Mouse (Mus musculus) stomach, embryonic 16.5 days (tissue): ENCODE measurements around the gene Mettl14. TPM values are rescaled to one million over a fixed set of nuclear protein-coding genes. Genes with fewer than 3 reads are reported as not detected.

Experiments used
- ATAC-seq: fragments of 200-750 bp; cut with Nextera tagmentation; 2 replicates; pipeline ENCODE4 v1.8.0; 2017; ENCODE audit warnings: moderate number of reproducible peaks, moderate TSS enrichment; ENCODE audit not compliant: insufficient read depth, low FRiP score
- H3K27ac ChIP-seq: fragments of 300-500 bp; sonication (generic); 2 replicates; pipeline ENCODE4 v1.5.1; 2014; ENCODE audit warnings: low read length
- H3K27me3 ChIP-seq: fragments of 300-500 bp; sonication (generic); 2 replicates; pipeline ENCODE4 v1.6.1; 2014; ENCODE audit warnings: low read length, control low read depth, mixed read lengths; ENCODE audit not compliant: control insufficient read depth, insufficient read depth
- H3K36me3 ChIP-seq: fragments of 300-500 bp; sonication (generic); 2 replicates; pipeline ENCODE4 v1.6.1; 2014; ENCODE audit warnings: low read length; ENCODE audit not compliant: control insufficient read depth, insufficient read depth
- H3K4me1 ChIP-seq: fragments of 300-500 bp; sonication (generic); 2 replicates; pipeline ENCODE4 v1.6.1; 2014; ENCODE audit warnings: low read length, control low read depth, mixed read lengths; ENCODE audit not compliant: control insufficient read depth, insufficient read depth
- H3K4me2 ChIP-seq: fragments of 300-500 bp; sonication (generic); 2 replicates; pipeline ENCODE4 v1.6.1; 2014; ENCODE audit warnings: low read depth, low read length, mixed read lengths
- H3K4me3 ChIP-seq: fragments of 300-500 bp; sonication (generic); replicated peaks from 2 replicates; pipeline ENCODE4 v1.5.1; 2014; ENCODE audit warnings: mild to moderate bottlenecking, low read length
- H3K9ac ChIP-seq: fragments of 300-500 bp; sonication (generic); 2 replicates; pipeline ENCODE4 v1.6.1; 2014; ENCODE audit warnings: low read length
- H3K9me3 ChIP-seq: fragments of 300-500 bp; sonication (generic); replicated peaks from 2 replicates; pipeline ENCODE4 v1.6.1; 2016; ENCODE audit warnings: low read length, control low read depth; ENCODE audit not compliant: control insufficient read depth
- WGBS: fragments of 180-500 bp; shearing (Covaris S2); extraction: QIAGEN DNeasy Blood & Tissue Kit; methylation state at CpG from one replicate; pipeline ENCODE4 v1.1.7; 2014; 5-methylcytosine and 5-hydroxymethylcytosine counted together
- polyA plus RNA-seq: library from polyadenylated mRNA; unstranded; fragments of >200 nt; fragmentation: Nextera tagmentation; extraction: Ambion mirVana; gene quantifications from 2 replicates; pipeline ENCODE4 v1.2.1, GENCODE M21; 2015

The Mettl14 gene
- polyA plus RNA-seq, 1 experiment from 2014 or later, result 25.0 TPM

DNA sequence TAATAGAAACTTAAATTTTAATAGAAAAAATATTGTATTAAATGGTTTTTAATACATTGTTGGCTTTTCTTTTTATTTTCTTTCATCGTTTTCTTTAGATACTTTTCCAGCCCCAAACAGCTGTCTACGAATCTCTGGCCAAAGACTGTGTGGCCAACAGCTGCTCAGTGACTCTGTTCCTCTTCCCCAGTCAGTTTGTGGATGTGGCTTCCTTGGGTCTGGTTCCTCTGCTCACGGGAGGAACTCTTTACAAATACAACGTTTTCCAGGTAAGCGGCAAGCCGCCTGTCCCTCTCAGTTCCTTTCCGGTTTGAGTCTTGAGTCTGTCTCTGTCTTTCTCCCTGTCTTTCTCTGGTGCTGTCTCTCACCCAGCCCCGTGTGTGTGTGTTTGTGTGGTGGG lies 35.3 kb downstream of the Mettl14 start:
- no peak for ATAC-seq
- peak overlapping the region; percentile 38; the same call in 1 of the 2 replicates for H3K27ac ChIP-seq
- H3K36me3 ChIP-seq, result peaks cover 11% of the 10 kb centered on the region
- H3K9ac ChIP-seq, result no peak overlapping the region
- no peaks in the 10 kb centered on the region for H3K4me1 ChIP-seq
- 73% methylated on average over 8 of the region's 8 CpGs for WGBS
- no peak overlapping the region for H3K4me3 ChIP-seq
- H3K4me2 ChIP-seq, result no peak overlapping the region
- no peaks in the 10 kb centered on the region for H3K9me3 ChIP-seq
- H3K27me3 ChIP-seq, result no peaks in the 10 kb centered on the region

DNA sequence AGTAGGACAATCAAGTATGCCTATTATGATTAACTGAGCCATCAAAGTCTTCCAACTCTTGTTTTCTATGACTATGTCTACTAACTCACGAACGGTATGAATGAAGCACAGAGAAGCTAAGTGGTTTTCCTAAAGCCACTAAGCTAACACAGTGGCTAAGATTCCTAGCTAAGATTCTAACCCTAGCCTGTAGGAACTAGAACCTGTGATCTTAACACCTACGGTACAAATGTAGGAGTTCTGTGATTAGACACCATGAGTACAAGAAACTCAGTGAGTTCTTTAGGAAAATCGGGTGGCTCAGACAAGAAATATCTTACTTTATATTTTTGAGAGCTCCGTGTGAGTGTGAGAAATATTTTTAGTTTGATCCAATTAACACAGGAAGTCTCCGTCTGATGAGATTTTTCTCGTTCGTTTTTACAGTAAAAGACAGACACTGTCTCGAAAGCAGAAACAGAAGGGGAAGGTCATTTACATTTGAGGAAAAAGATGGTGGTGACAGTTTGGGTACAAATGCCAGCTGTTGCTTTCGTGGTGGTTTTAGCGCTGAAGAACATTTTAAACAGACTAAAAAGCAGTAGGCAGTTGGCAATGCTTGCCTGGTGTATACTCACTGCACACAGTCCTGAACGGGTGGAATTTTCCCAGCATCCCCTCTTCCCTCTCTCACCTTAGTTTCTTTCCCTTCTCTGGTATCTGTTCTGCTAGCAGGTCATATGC lies 37.7 kb downstream of the Mettl14 start:
- no peaks in the 10 kb centered on the region for H3K27me3 ChIP-seq
- peaks cover 18% of the 10 kb centered on the region for H3K36me3 ChIP-seq
- H3K4me1 ChIP-seq, result no peaks in the 10 kb centered on the region
- no peaks in the 10 kb centered on the region for H3K9me3 ChIP-seq
- H3K9ac ChIP-seq, result no peak overlapping the region
- no peak overlapping the region for H3K27ac ChIP-seq
- no peak for ATAC-seq
- WGBS, result 64% methylated on average over 12 of the region's 12 CpGs
- H3K4me3 ChIP-seq, result no peak overlapping the region
- H3K4me2 ChIP-seq, result no peak overlapping the region

DNA sequence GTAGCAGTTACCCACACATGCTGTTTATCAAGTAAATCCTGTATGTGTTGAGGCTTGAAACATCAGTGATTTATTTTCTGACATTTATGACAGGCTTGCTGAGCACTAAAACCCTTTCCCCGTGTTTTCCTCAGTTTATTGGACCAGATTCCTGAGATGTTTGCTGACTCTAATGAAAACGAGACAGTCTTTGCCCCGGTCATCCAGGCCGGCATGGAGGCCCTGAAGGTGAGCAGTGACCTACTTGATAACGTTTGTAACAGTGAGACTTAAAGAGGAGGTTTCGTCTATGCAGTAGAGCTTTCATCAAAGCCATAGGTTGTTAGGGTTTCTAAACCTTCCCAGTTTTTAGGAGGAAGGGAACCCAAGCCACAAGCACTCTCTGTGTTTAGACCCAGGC lies 42.2 kb downstream of the Mettl14 start:
- ATAC-seq, result no peak
- Histone ChIP-seq H3K4me2 (no peak overlapping the region), H3K27me3 (no peaks in the 10 kb centered on the region), H3K36me3 (peaks cover 23% of the 10 kb centered on the region), H3K9ac (no peak overlapping the region), H3K4me3 (no peak overlapping the region), H3K9me3 (no peaks in the 10 kb centered on the region), H3K27ac (no peak overlapping the region), H3K4me1 (peaks cover 4% of the 10 kb centered on the region; the same call in 1 of the 2 replicates)
- WGBS, result 57% methylated on average over 6 of the region's 6 CpGs

DNA sequence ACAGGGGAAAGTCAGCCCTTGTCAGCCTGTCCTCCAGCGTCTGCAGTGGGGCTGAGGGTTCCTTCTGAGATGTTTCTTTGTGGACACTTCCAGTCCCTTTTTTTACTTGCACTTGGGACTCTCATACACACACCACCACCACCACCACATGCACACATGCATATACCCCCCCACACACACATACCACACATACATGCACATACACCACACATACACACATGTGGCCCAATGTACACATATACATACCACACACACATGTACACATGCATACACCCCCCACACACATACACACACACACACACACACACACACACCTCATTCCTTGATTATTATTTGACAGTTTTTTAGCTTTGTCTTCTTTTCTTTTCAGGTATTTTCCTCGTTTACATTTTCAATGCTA lies 44.9 kb downstream of the Mettl14 start:
- WGBS, result 81% methylated on average over 2 of the region's 2 CpGs
- no peak overlapping the region for H3K4me2 ChIP-seq
- peaks cover 26% of the 10 kb centered on the region for H3K36me3 ChIP-seq
- no peak for ATAC-seq
- no peak overlapping the region for H3K9ac ChIP-seq
- H3K27me3 ChIP-seq, result no peaks in the 10 kb centered on the region
- no peaks in the 10 kb centered on the region for H3K9me3 ChIP-seq
- H3K4me1 ChIP-seq, result peaks cover 19% of the 10 kb centered on the region
- H3K4me3 ChIP-seq, result no peak overlapping the region
- no peak overlapping the region for H3K27ac ChIP-seq

DNA sequence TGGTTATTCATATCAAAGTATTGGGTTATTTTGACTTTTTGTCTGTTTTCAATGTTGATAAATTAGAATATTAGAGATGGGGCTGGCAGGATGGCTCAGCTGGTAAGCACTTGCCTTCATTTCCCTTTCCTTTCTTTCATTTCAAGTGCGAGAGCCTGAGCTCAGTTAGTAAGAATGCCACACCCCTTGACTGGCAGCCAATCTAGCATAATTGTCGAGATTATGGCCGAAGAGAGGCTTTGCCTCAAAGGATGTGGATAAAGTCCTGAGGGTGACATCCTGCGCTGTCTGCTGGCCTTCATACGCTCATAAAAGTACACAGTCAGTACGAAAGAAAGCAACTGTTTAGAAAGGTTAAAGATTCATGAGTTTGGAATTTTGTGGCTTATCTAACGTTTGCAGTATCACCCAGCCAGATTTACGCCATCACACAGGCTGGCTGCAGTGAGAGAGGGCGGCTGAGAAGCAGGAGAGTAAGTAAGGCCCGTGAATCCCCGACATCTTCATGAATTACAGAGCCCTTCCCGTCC lies 47.2 kb downstream of the Mettl14 start:
- H3K27ac ChIP-seq, result peak overlapping the region; percentile 66
- no peak overlapping the region for H3K4me2 ChIP-seq
- H3K4me3 ChIP-seq, result no peak overlapping the region
- no peaks in the 10 kb centered on the region for H3K27me3 ChIP-seq
- peaks cover 35% of the 10 kb centered on the region for H3K4me1 ChIP-seq
- no peak overlapping the region for H3K9ac ChIP-seq
- WGBS, result 42% methylated on average over 12 of the region's 12 CpGs
- ATAC-seq, result no peak
- H3K9me3 ChIP-seq, result no peaks in the 10 kb centered on the region
- H3K36me3 ChIP-seq, result peaks cover 22% of the 10 kb centered on the region

DNA sequence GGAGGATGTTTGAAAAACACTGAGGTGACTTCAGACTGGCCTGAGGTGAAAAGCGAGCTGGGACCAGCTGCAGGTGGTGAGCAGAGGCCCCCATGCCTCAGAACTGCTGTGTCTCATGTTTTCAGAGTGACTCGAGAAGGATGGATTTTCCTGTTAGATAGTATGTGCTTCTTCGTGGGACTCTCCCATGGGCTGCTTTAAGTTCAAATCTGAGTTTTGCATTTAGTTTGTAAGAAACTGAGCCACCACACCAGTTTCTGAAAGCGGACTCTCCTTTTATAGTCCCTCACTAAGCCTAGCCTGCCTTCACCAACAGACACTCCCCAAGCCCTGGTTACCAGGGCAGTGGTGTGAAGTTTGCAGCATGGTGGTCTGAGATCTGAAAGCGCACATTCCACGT lies 48.1 kb downstream of the Mettl14 start:
- H3K4me1 ChIP-seq, result peaks cover 43% of the 10 kb centered on the region
- H3K9ac ChIP-seq, result no peak overlapping the region
- ATAC-seq, result no peak
- H3K27me3 ChIP-seq, result no peaks in the 10 kb centered on the region
- H3K4me2 ChIP-seq, result no peak overlapping the region
- H3K36me3 ChIP-seq, result peaks cover 15% of the 10 kb centered on the region
- H3K4me3 ChIP-seq, result no peak overlapping the region
- 67% methylated on average over 6 of the region's 6 CpGs for WGBS
- H3K9me3 ChIP-seq, result no peaks in the 10 kb centered on the region
- peak overlapping the region; percentile 34 for H3K27ac ChIP-seq

DNA sequence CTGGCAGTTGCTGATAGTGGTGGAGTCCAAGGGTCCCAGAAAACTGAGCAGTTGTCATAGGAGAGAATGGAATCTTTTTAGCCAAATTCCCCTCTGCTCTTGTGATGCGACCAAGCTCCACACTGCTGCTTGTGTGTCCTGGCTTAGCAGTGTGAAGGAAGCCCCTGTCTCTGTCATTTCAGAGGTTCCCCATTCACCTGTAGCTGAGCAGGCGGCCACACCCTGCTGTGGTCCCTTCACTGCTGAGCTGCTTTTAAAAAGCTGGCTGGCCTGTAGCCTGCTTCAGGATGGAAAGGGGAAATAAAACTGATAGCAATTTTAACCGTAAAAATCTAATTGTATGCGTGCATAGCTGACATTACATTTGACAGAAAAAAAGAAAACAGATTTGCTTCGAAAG lies 49.0 kb downstream of the Mettl14 start:
- H3K4me3 ChIP-seq, result no peak overlapping the region
- peaks cover 15% of the 10 kb centered on the region for H3K36me3 ChIP-seq
- 61% methylated on average over 5 of the region's 5 CpGs for WGBS
- H3K4me2 ChIP-seq, result no peak overlapping the region
- no peak for ATAC-seq
- H3K4me1 ChIP-seq, result peaks cover 51% of the 10 kb centered on the region
- H3K27ac ChIP-seq, result peak overlapping the region; percentile 61
- no peaks in the 10 kb centered on the region for H3K9me3 ChIP-seq
- H3K9ac ChIP-seq, result no peak overlapping the region
- no peaks in the 10 kb centered on the region for H3K27me3 ChIP-seq

DNA sequence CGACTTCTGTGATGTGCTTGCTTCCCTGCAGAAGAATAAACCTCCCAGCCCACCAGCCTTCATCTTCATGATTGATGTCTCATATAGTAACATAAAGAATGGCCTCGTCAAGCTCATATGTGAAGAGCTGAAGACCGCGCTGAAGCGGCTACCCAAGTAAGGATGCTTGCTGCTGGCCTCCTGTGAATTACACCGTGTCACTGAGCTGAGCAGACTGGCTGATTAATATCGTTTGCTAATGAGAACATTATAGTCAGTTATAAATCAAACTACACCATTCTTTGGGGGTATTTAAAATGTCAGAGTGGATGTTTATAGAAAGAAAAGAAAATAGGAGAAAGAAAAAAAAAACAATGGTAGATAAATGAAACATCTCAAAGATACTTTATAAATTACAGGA lies 49.5 kb downstream of the Mettl14 start:
- H3K27ac ChIP-seq, result peak overlapping the region; percentile 72
- 35% methylated on average over 7 of the region's 7 CpGs for WGBS
- H3K9ac ChIP-seq, result no peak overlapping the region

DNA sequence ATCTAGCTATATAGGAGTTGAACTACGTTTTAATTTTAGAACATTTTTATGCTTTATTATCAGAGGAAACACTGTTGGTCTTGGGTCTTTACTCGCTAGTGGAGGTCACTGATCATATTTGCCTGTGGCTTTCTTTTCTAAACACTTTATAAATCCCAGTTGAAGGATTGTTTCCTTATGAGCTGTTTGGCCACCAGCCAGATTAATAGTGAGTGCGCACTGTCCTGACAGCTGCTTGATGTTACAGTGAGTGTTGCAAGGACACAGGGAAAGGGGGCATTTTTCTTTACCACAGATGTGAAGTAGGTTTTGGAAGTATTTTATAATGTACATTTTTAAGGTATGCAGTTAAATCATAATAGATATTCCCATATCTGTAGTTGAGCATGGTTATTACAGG lies 50.4 kb downstream of the Mettl14 start:
- peaks cover 9% of the 10 kb centered on the region for H3K36me3 ChIP-seq
- H3K4me1 ChIP-seq, result peaks cover 54% of the 10 kb centered on the region
- no peaks in the 10 kb centered on the region for H3K9me3 ChIP-seq
- H3K4me3 ChIP-seq, result no peak overlapping the region
- H3K27ac ChIP-seq, result peak overlapping the region; percentile 72
- WGBS, result 17% methylated on average over 3 of the region's 3 CpGs
- peak; percentile 66 for ATAC-seq
- H3K27me3 ChIP-seq, result no peaks in the 10 kb centered on the region
- no peak overlapping the region for H3K4me2 ChIP-seq
- no peak overlapping the region for H3K9ac ChIP-seq

More for the DNA sequence above, 49.5 kb downstream of the Mettl14 start:
- no peak overlapping the region for H3K4me3 ChIP-seq
- H3K9me3 ChIP-seq, result no peaks in the 10 kb centered on the region
- H3K4me1 ChIP-seq, result peaks cover 51% of the 10 kb centered on the region
- H3K4me2 ChIP-seq, result no peak overlapping the region
- no peak for ATAC-seq
- peaks cover 15% of the 10 kb centered on the region for H3K36me3 ChIP-seq
- no peaks in the 10 kb centered on the region for H3K27me3 ChIP-seq
